Comparison of ENCODE assay signal across 15 mouse cellular contexts in the genomic region with DNA sequence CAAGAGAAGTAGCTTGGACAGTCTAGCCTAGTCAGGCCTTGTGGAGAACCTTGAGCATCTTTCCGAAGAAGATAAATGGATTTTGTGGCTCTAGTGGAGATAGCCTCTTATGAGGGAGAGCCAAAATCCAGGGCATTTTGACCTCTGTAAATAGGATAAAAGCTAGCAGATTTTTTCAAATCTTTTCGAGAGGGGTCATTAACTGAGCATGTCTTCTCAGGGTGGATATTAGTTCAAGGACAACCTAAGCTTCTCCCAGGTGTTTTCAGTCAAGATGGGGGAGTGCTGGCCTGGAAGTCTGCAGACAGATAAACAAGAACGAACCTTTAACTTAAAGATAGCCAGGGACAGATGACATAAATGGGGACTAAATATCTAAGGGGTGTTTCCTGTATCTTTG.
DNase-seq lines count a peak whose midpoint lies in the region; TF ChIP-seq lines count a peak whose summit lies in the region.
"Had no signal": no experiment of that assay in that cellular context is flagged by ENCODE, and none has a peak within 500 bp of the region (broad histone marks: within the 10 kb centered on the region; RNA-seq: fewer than 3 reads in every experiment).

No protein-coding gene starts in this region.

- no peaks in the 10 kb centered on the region for H3K79me2 ChIP-seq in heart, adult 2 months (replicated peaks; ENCODE audit: control insufficient read depth, insufficient read depth, low read length)

- H3K4me1 ChIP-seq in heart, adult 2 months (ENCODE audit: control insufficient read depth, insufficient read depth, low read length): no peaks in the 10 kb centered on the region

- no peak overlapping the region for H3K9ac ChIP-seq in heart, adult 2 months (ENCODE audit: low read depth, low read length)

- no peak for TF ChIP-seq POLR2A in heart, adult 2 months (IDR thresholded peaks at IDR 0.05; ENCODE audit: insufficient read depth, low read depth, low read length)

- TF ChIP-seq CTCF in heart, adult 2 months (IDR thresholded peaks at IDR 0.05): no peak

- no peak for TF ChIP-seq EP300 in heart, adult 2 months (IDR thresholded peaks at IDR 0.05; ENCODE audit: insufficient read depth, low read depth, low read length)

- no peak overlapping the region for H3K27ac ChIP-seq in heart, adult 2 months

- WGBS in heart, adult 2 months: 55% methylated on average over 3 of the region's 3 CpGs

- no peaks in the 10 kb centered on the region for H3K36me3 ChIP-seq in heart, adult 2 months (ENCODE audit: control insufficient read depth, insufficient read depth, low read length)
- H3K36me3 ChIP-seq: G1E had no signal

- intact Hi-C loops in heart, adult 2 months (cut with DNase I): no loop called here

- H3K4me3 ChIP-seq in heart, adult 2 months: no peak overlapping the region

- peak; percentile 64 for DNase-seq in heart, adult 11 months
- DNase-seq in heart, adult 2 months: no peak
- DNase-seq: adrenal gland, adult 2 months; adrenal gland, adult 8-10 months; adrenal gland, postnatal 10 days; adrenal gland, postnatal 14 days; adrenal gland, postnatal 25 days; adrenal gland, postnatal 36 days; B cell, adult 2 months; cerebellum, adult 11 months; cerebellum, adult 11-12 months; cerebellum, adult 18-20 months; cerebellum, adult 2 months had no signal

- no peaks in the 10 kb centered on the region for H3K27me3 ChIP-seq in heart, adult 2 months (ENCODE audit: control insufficient read depth, insufficient read depth, low read length)
- H3K27me3 ChIP-seq: CH12.LX had no signal
